Mouse (Mus musculus) lung, postnatal 0 days (tissue): ENCODE data around the gene Chtf18. TPM values are rescaled to one million over a fixed set of nuclear protein-coding genes. Genes with fewer than 3 reads are reported as not detected.

Source experiments
- ATAC-seq: fragments of 200-750 bp; cut with Nextera tagmentation; 2 replicates; pipeline ENCODE4 v1.8.0; 2017; ENCODE audit warnings: moderate library complexity
- DNase-seq: peaks from one replicate; pipeline ENCODE4 v3.0.0-alpha.2; 2016; ENCODE audit warnings: low spot score
- H3K27ac ChIP-seq: fragments of 300-500 bp; sonication (generic); 2 replicates; pipeline ENCODE4 v1.5.1; 2014; ENCODE audit warnings: antibody characterized with exemption, mild to moderate bottlenecking, low read length, mixed read lengths
- H3K27me3 ChIP-seq: fragments of 300-500 bp; sonication (generic); replicated peaks from 2 replicates; pipeline ENCODE4 v1.6.1; 2014; ENCODE audit warnings: low read length, mixed read lengths; ENCODE audit not compliant: insufficient read depth
- H3K36me3 ChIP-seq: fragments of 300-500 bp; sonication (generic); 2 replicates; pipeline ENCODE4 v1.6.1; 2014; ENCODE audit warnings: low read length, mixed read lengths; ENCODE audit not compliant: insufficient read depth
- H3K4me1 ChIP-seq: fragments of 300-500 bp; sonication (generic); 2 replicates; pipeline ENCODE4 v1.6.1; 2014; ENCODE audit warnings: antibody characterized with exemption, low read depth, low read length, mixed read lengths; ENCODE audit not compliant: insufficient read depth
- H3K4me2 ChIP-seq: fragments of 300-500 bp; sonication (generic); replicated peaks from 2 replicates; pipeline ENCODE4 v1.6.1; 2014; ENCODE audit warnings: low read depth, mild to moderate bottlenecking, low read length, moderate library complexity, mixed read lengths
- H3K4me3 ChIP-seq: fragments of 300-500 bp; sonication (generic); 2 replicates; pipeline ENCODE4 v1.5.1; 2014; ENCODE audit warnings: low read depth, low read length
- H3K9ac ChIP-seq: fragments of 300-500 bp; sonication (generic); replicated peaks from 2 replicates; pipeline ENCODE4 v1.6.1; 2014; ENCODE audit warnings: low read depth, mild to moderate bottlenecking
- H3K9me3 ChIP-seq: fragments of 300-500 bp; sonication (generic); 2 replicates; pipeline ENCODE4 v1.6.1; 2016; ENCODE audit warnings: low read length, mixed read lengths
- CTCF ChIP-seq: IDR thresholded peaks from 2 replicates; pipeline ENCODE4 v1.5.1; 2016; ENCODE audit warnings: antibody characterized with exemption, mild to moderate bottlenecking
- EP300 ChIP-seq: IDR thresholded peaks from 2 replicates; pipeline ENCODE4 v1.6.1; 2016; ENCODE audit warnings: antibody characterized with exemption, mild to moderate bottlenecking, control low read depth
- WGBS: fragments of 180-500 bp; shearing (Covaris S2); extraction: QIAGEN DNeasy Blood & Tissue Kit; methylation state at CpG from one replicate; pipeline ENCODE4 v1.1.7; 2014; 5-methylcytosine and 5-hydroxymethylcytosine counted together
- polyA plus RNA-seq: library from polyadenylated mRNA; unstranded; fragments of >200 nt; fragmentation: Nextera tagmentation; extraction: Ambion mirVana; gene quantifications from 2 replicates; pipeline ENCODE4 v1.2.1, GENCODE M21; 2015

The Chtf18 gene
- polyA plus RNA-seq, 1 experiment from 2014 or later = 1.6 TPM

- H3K36me3 ChIP-seq = no peaks in the 10 kb centered on the region
- no peak overlapping the region for H3K27ac ChIP-seq
- no peaks in the 10 kb centered on the region for H3K4me1 ChIP-seq
- no peaks in the 10 kb centered on the region for H3K27me3 ChIP-seq
- TF ChIP-seq EP300 = no peak
- no peak overlapping the region for H3K9ac ChIP-seq
- no peak overlapping the region for H3K4me3 ChIP-seq
- no peaks in the 10 kb centered on the region for H3K9me3 ChIP-seq
- 21% methylated on average over 4 of the region's 4 CpGs for WGBS
- DNase-seq (peak; percentile 59), ATAC-seq (peak; percentile 2; the same call in 1 of the 2 replicates)
- no peak overlapping the region for H3K4me2 ChIP-seq
Measured at GRCm38 (mm10) chr17:25761561-25761970, 34.3 kb upstream of the Chtf18 start.

- ATAC-seq = no peak
- no peak overlapping the region for H3K4me2 ChIP-seq
- no peak overlapping the region for H3K9ac ChIP-seq
- TF ChIP-seq EP300 (no peak), CTCF (no peak)
- no peak overlapping the region for H3K27ac ChIP-seq
- no peaks in the 10 kb centered on the region for H3K4me1 ChIP-seq
- DNase-seq = no peak
- WGBS = 64% methylated on average over 8 of the region's 8 CpGs
- H3K27me3 ChIP-seq = no peaks in the 10 kb centered on the region
- no peaks in the 10 kb centered on the region for H3K36me3 ChIP-seq
- no peaks in the 10 kb centered on the region for H3K9me3 ChIP-seq
- H3K4me3 ChIP-seq = no peak overlapping the region
Measured at GRCm38 (mm10) chr17:25760148-25760547, 32.9 kb upstream of the Chtf18 start.

GRCm38 (mm10) chr17:25757691-25758090 lies 30.5 kb upstream of the Chtf18 start:
- no peak overlapping the region for H3K9ac ChIP-seq
- 42% methylated on average over 3 of the region's 3 CpGs for WGBS
- TF ChIP-seq EP300 (no peak), CTCF (no peak)
- no peak overlapping the region for H3K4me2 ChIP-seq
- no peaks in the 10 kb centered on the region for H3K9me3 ChIP-seq
- no peak overlapping the region for H3K4me3 ChIP-seq
- ATAC-seq (no peak), DNase-seq (no peak)
- H3K27me3 ChIP-seq = no peaks in the 10 kb centered on the region
- no peaks in the 10 kb centered on the region for H3K36me3 ChIP-seq
- peak overlapping the region; percentile 89 for H3K27ac ChIP-seq
- no peaks in the 10 kb centered on the region for H3K4me1 ChIP-seq

GRCm38 (mm10) chr17:25756378-25757242 lies 29.4 kb upstream of the Chtf18 start:
- Histone ChIP-seq H3K4me1 (no peaks in the 10 kb centered on the region), H3K27me3 (no peaks in the 10 kb centered on the region), H3K9me3 (no peaks in the 10 kb centered on the region), H3K9ac (no peak overlapping the region), H3K4me3 (no peak overlapping the region), H3K27ac (peak overlapping the region; percentile 89), H3K36me3 (no peaks in the 10 kb centered on the region), H3K4me2 (no peak overlapping the region)
- TF ChIP-seq EP300 = peak; percentile 87
- TF ChIP-seq CTCF = no peak
- 55% methylated on average over 9 of the region's 9 CpGs for WGBS
- peak; percentile 81 for DNase-seq
- peak; percentile 87 for ATAC-seq

GRCm38 (mm10) chr17:25755627-25756377 lies 28.6 kb upstream of the Chtf18 start:
- H3K4me2 ChIP-seq = no peak overlapping the region
- DNase-seq = peak; percentile 54
- H3K9me3 ChIP-seq = no peaks in the 10 kb centered on the region
- no peak overlapping the region for H3K9ac ChIP-seq
- peak; percentile 86 for TF ChIP-seq EP300
- TF ChIP-seq CTCF = no peak
- no peak overlapping the region for H3K4me3 ChIP-seq
- peak overlapping the region; percentile 89 for H3K27ac ChIP-seq
- peak; percentile 51 for ATAC-seq
- H3K4me1 ChIP-seq = no peaks in the 10 kb centered on the region
- 18% methylated on average over 4 of the region's 4 CpGs for WGBS
- no peaks in the 10 kb centered on the region for H3K36me3 ChIP-seq
- no peaks in the 10 kb centered on the region for H3K27me3 ChIP-seq

GRCm38 (mm10) chr17:25755086-25755485 lies 27.9 kb upstream of the Chtf18 start:
- no peak overlapping the region for H3K4me3 ChIP-seq
- DNase-seq (no peak), ATAC-seq (no peak)
- H3K9me3 ChIP-seq = no peaks in the 10 kb centered on the region
- WGBS = 70% methylated on average over 4 of the region's 4 CpGs
- H3K27me3 ChIP-seq = no peaks in the 10 kb centered on the region
- no peaks in the 10 kb centered on the region for H3K4me1 ChIP-seq
- H3K36me3 ChIP-seq = no peaks in the 10 kb centered on the region
- H3K9ac ChIP-seq = no peak overlapping the region
- TF ChIP-seq CTCF = no peak
- H3K27ac ChIP-seq = peak overlapping the region; percentile 89
- no peak overlapping the region for H3K4me2 ChIP-seq
